Mouse (Mus musculus): ENCODE data around the gene Wwox. TPM values are rescaled to one million over a fixed set of nuclear protein-coding genes. Genes with fewer than 3 reads are reported as not detected.

The Wwox gene
- polyA plus RNA-seq, 2 experiments = 2.5 to 2.6 TPM

DNA sequence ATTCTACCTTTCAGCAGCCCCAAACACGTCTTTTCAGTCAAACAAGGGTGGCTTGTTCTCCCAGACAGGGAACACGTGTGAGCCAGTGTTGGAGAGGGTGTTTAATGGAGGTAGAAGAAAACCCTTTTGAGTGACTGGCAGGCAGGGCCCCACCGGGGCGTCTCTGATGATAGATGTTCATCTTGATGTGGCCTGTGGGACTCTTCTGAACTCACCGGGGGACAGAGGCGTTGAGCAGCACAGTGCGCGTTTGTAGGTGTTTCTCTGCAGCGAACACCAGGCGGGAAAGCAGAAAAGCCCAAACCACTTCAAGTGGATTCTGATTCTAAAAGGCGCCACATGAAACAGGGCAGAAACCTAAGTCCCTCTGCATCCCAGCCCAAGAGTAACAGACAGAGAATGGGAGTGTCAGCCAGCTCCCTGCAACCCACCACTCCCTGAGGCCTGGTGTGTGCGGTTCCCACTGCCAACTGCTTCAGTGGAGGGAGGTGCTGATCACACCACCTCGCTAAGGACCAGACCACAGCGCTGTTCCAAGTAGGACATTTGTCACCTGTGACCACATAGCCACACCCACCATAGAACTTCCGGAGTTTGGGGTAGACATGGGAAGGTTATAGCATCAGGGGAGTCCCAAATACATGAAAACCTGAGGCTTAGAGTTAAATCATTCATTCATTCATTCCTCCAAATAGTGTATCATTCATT is 960.7 kb downstream of the Wwox start:
- no peak for DNase-seq (ENCODE audit: low read depth in 3 of 3, low spot score in 3 of 3)
- H3K9me3 ChIP-seq (ENCODE audit: control insufficient read depth, low read length) = no peaks in the 10 kb centered on the region
- no peaks in the 10 kb centered on the region for H3K27me3 ChIP-seq (ENCODE audit: control insufficient read depth, insufficient read depth, low read length)
- no peaks in the 10 kb centered on the region for H3K4me1 ChIP-seq (replicated peaks; ENCODE audit: control insufficient read depth in 2 of 2, insufficient read depth in 2 of 2, low read length in 1 of 2)
- H3K27ac ChIP-seq = no peak overlapping the region
- no peak for ATAC-seq (ENCODE audit: insufficient read depth)
- TF ChIP-seq EP300 (IDR thresholded peaks at IDR 0.05; ENCODE audit: low read depth) (no peak), CTCF (IDR thresholded peaks at IDR 0.05; ENCODE audit: low read depth) (no peak)
- H3K36me3 ChIP-seq (replicated peaks; ENCODE audit: control insufficient read depth, insufficient read depth, low read depth) = no peaks in the 10 kb centered on the region
- H3K9ac ChIP-seq (replicated peaks) = no peak overlapping the region
- 67% methylated on average over 15 of the region's 15 CpGs for WGBS (ENCODE audit: insufficient replicate concordance)
- no peak overlapping the region for H3K4me2 ChIP-seq (ENCODE audit: low read depth)
- H3K4me3 ChIP-seq (ENCODE audit: insufficient read depth in 1 of 2, low read depth in 2 of 2, low read length in 2 of 2) = no peak overlapping the region

Other genes with a start within 250 kb of the Wwox start
- 0.01 and 0.05 TPM in 2 replicates for gene Vat1l, start 234.0 kb upstream of the Wwox start, polyA plus RNA-seq (2012; rRNA removed)
- gene Vat1l, start 234.0 kb upstream of the Wwox start, polyA plus RNA-seq (2014; fragmentation: Nextera tagmentation; extraction: Ambion mirVana) = not detected in 2 replicates
- not detected in 2 replicates for gene Clec3a, start 21.6 kb upstream of the Wwox start, polyA plus RNA-seq (2012; rRNA removed)
- not detected in 2 replicates for gene Clec3a, start 21.6 kb upstream of the Wwox start, polyA plus RNA-seq (2014; fragmentation: Nextera tagmentation; extraction: Ambion mirVana)

Data from liver, embryonic 14.5 days (tissue).